Comparison of ENCODE assay signal across 9 mouse cellular contexts in genomic region chr7:81653988-81654387, GRCm38 (mm10). TPM values are rescaled to one million over a fixed set of nuclear protein-coding genes. Genes with fewer than 3 reads are reported as not detected.
DNase-seq lines count a peak whose midpoint lies in the region; ATAC-seq and TF ChIP-seq lines count a peak whose summit lies in the region.
"Had no signal": no experiment of that assay in that cellular context is flagged by ENCODE, and none has a peak within 500 bp of the region (broad histone marks: within the 10 kb centered on the region; RNA-seq: fewer than 3 reads in every experiment).

No protein-coding gene starts in this region.

- no peak for TF ChIP-seq EP300 in heart, postnatal 0 days (IDR thresholded peaks at IDR 0.05; ENCODE audit: low read depth)

- no peak overlapping the region for H3K9ac ChIP-seq in midbrain, embryonic 14.5 days (replicated peaks; ENCODE audit: low read length)
- no peak overlapping the region for H3K9ac ChIP-seq in embryonic facial prominence, embryonic 12.5 days
- 0 out of 2 replicates have a peak overlapping the region, but pooled peaks have one; percentile 3 for H3K9ac ChIP-seq in heart, postnatal 0 days (replicated peaks; ENCODE audit: low read depth, low read length)
- H3K9ac ChIP-seq in neural tube, embryonic 14.5 days (replicated peaks; ENCODE audit: low read depth, low read length) = no peak overlapping the region
- H3K9ac ChIP-seq: kidney, embryonic 15.5 days had no signal

- H3K4me2 ChIP-seq in midbrain, embryonic 14.5 days (ENCODE audit: low read length) = no peak overlapping the region
- H3K4me2 ChIP-seq in embryonic facial prominence, embryonic 12.5 days (replicated peaks) = peak overlapping the region; percentile 39
- peak overlapping the region; percentile 32; the same call in 1 of the 2 replicates for H3K4me2 ChIP-seq in heart, postnatal 0 days (ENCODE audit: low read depth, low read length)
- peak overlapping the region; percentile 1; the same call in 1 of the 2 replicates for H3K4me2 ChIP-seq in neural tube, embryonic 14.5 days (ENCODE audit: low read depth, low read length)
- H3K4me2 ChIP-seq: kidney, embryonic 15.5 days had no signal

- no peak for ATAC-seq in midbrain, embryonic 14.5 days (ENCODE audit: low FRiP score, low TSS enrichment)
- peak; percentile 70; the same call in 1 of the 2 replicates for ATAC-seq in embryonic facial prominence, embryonic 12.5 days (ENCODE audit: insufficient number of reproducible peaks, insufficient read depth, low FRiP score, low TSS enrichment)
- ATAC-seq in heart, postnatal 0 days (ENCODE audit: insufficient read depth, low read depth) = no peak
- no peak; the same call in 1 of the 2 replicates for ATAC-seq in neural tube, embryonic 14.5 days (ENCODE audit: low read depth)

- WGBS in midbrain, embryonic 14.5 days = 64% methylated on average over 8 of the region's 8 CpGs
- 66% methylated on average over 8 of the region's 8 CpGs for WGBS in midbrain, embryonic 10.5 days
- WGBS in embryonic facial prominence, embryonic 12.5 days = 23% methylated on average over 8 of the region's 8 CpGs
- WGBS in heart, postnatal 0 days = 36% methylated on average over 8 of the region's 8 CpGs
- 7% methylated on average over 8 of the region's 8 CpGs for WGBS in neural tube, embryonic 14.5 days

- no peak for TF ChIP-seq CTCF in heart, postnatal 0 days (IDR thresholded peaks at IDR 0.05; ENCODE audit: low read depth)

- no peak overlapping the region for H3K27ac ChIP-seq in midbrain, embryonic 14.5 days (replicated peaks; ENCODE audit: low read depth, low read length)
- H3K27ac ChIP-seq in midbrain, embryonic 10.5 days (replicated peaks) = no peak overlapping the region
- peak overlapping the region; percentile 88 for H3K27ac ChIP-seq in embryonic facial prominence, embryonic 12.5 days
- no peak overlapping the region for H3K27ac ChIP-seq in heart, postnatal 0 days (ENCODE audit: low read depth)
- peak overlapping the region; percentile 4; the same call in 1 of the 2 replicates for H3K27ac ChIP-seq in neural tube, embryonic 14.5 days (ENCODE audit: low read depth, low read length)
- H3K27ac ChIP-seq: kidney, embryonic 15.5 days had no signal

- no peaks in the 10 kb centered on the region for H3K27me3 ChIP-seq in midbrain, embryonic 14.5 days (ENCODE audit: control insufficient read depth, insufficient read depth, low read length)
- no peaks in the 10 kb centered on the region for H3K27me3 ChIP-seq in midbrain, embryonic 10.5 days (ENCODE audit: low read depth, poor library complexity, severe bottlenecking)
- no peaks in the 10 kb centered on the region for H3K27me3 ChIP-seq in embryonic facial prominence, embryonic 12.5 days
- H3K27me3 ChIP-seq in heart, postnatal 0 days (ENCODE audit: control insufficient read depth, insufficient read depth, low read length) = no peaks in the 10 kb centered on the region
- H3K27me3 ChIP-seq in neural tube, embryonic 14.5 days (ENCODE audit: control insufficient read depth, insufficient read depth, low read length) = no peaks in the 10 kb centered on the region
- H3K27me3 ChIP-seq: kidney, embryonic 15.5 days had no signal

- H3K4me3 ChIP-seq in midbrain, embryonic 14.5 days (replicated peaks; ENCODE audit: low read depth, low read length) = no peak overlapping the region
- H3K4me3 ChIP-seq in midbrain, embryonic 10.5 days = no peak overlapping the region
- H3K4me3 ChIP-seq in embryonic facial prominence, embryonic 12.5 days = no peak overlapping the region
- no peak overlapping the region for H3K4me3 ChIP-seq in heart, postnatal 0 days (ENCODE audit: low read depth, low read length)
- H3K4me3 ChIP-seq in neural tube, embryonic 14.5 days (ENCODE audit: low read depth, low read length) = no peak overlapping the region
- H3K4me3 ChIP-seq: kidney, embryonic 15.5 days had no signal

- H3K9me3 ChIP-seq in midbrain, embryonic 14.5 days (ENCODE audit: control insufficient read depth, low read length) = no peaks in the 10 kb centered on the region
- no peaks in the 10 kb centered on the region for H3K9me3 ChIP-seq in midbrain, embryonic 10.5 days (replicated peaks)
- H3K9me3 ChIP-seq in embryonic facial prominence, embryonic 12.5 days = no peaks in the 10 kb centered on the region
- no peaks in the 10 kb centered on the region for H3K9me3 ChIP-seq in heart, postnatal 0 days (replicated peaks; ENCODE audit: control insufficient read depth, low read length)
- no peaks in the 10 kb centered on the region for H3K9me3 ChIP-seq in neural tube, embryonic 14.5 days (ENCODE audit: control insufficient read depth, low read length)
- H3K9me3 ChIP-seq: kidney, embryonic 15.5 days had no signal

- H3K36me3 ChIP-seq in midbrain, embryonic 14.5 days (ENCODE audit: control insufficient read depth, insufficient read depth, low read length) = no peaks in the 10 kb centered on the region
- no peaks in the 10 kb centered on the region for H3K36me3 ChIP-seq in midbrain, embryonic 10.5 days
- no peaks in the 10 kb centered on the region for H3K36me3 ChIP-seq in embryonic facial prominence, embryonic 12.5 days
- no peaks in the 10 kb centered on the region for H3K36me3 ChIP-seq in heart, postnatal 0 days (replicated peaks; ENCODE audit: control insufficient read depth, insufficient read depth, low read length)
- no peaks in the 10 kb centered on the region for H3K36me3 ChIP-seq in neural tube, embryonic 14.5 days (ENCODE audit: control insufficient read depth, insufficient read depth, low read length)
- H3K36me3 ChIP-seq: kidney, embryonic 15.5 days had no signal

- H3K4me1 ChIP-seq in midbrain, embryonic 14.5 days (ENCODE audit: control insufficient read depth, insufficient read depth, low read length) = peaks cover 64% of the 10 kb centered on the region
- H3K4me1 ChIP-seq in midbrain, embryonic 10.5 days = peaks cover 54% of the 10 kb centered on the region
- peaks cover 47% of the 10 kb centered on the region for H3K4me1 ChIP-seq in embryonic facial prominence, embryonic 12.5 days
- H3K4me1 ChIP-seq in heart, postnatal 0 days (ENCODE audit: control insufficient read depth, insufficient read depth) = peaks cover 32% of the 10 kb centered on the region
- H3K4me1 ChIP-seq in neural tube, embryonic 14.5 days (ENCODE audit: control insufficient read depth, insufficient read depth, low read length) = peaks cover 50% of the 10 kb centered on the region

- peak; percentile 36 for DNase-seq in midbrain, embryonic 14.5 days
- no peak for DNase-seq in midbrain, embryonic 10.5 days (ENCODE audit: low spot score)
- no peak for DNase-seq in heart, postnatal 0 days (ENCODE audit: low spot score)
- DNase-seq in kidney, postnatal 25 days = no peak
- DNase-seq in adrenal gland, adult 2 months = no peak
- DNase-seq: cerebellum, postnatal 36 days had no signal

RNA-seq across cellular contexts. Expression of gene Homer2, which starts 53.3 kb away (rescaled TPM):
- polyA plus RNA-seq in midbrain, embryonic 14.5 days (2014; fragmentation: Nextera tagmentation; extraction: Ambion mirVana) = 19.1 and 21.7 TPM in 2 replicates
- 11.9 and 12.9 TPM in 2 replicates for polyA plus RNA-seq in midbrain, embryonic 10.5 days (2016; fragmentation: Nextera tagmentation; extraction: Ambion mirVana)
- 27.7 and 30.5 TPM in 2 replicates for polyA plus RNA-seq in embryonic facial prominence, embryonic 12.5 days (2016; fragmentation: Nextera tagmentation; extraction: Ambion mirVana)
- total RNA-seq in heart, postnatal 0 days (2014; rRNA removed; ENCODE audit: low replicate concordance) = 19.5 and 31.8 TPM in 2 replicates
- 51.3 and 52.5 TPM in 2 replicates for polyA plus RNA-seq in heart, postnatal 0 days (2015; fragmentation: Nextera tagmentation; extraction: Ambion mirVana)
- 26.4 and 29.8 TPM in 2 replicates for polyA plus RNA-seq in neural tube, embryonic 14.5 days (2014; fragmentation: Nextera tagmentation; extraction: Ambion mirVana)
- total RNA-seq in adrenal gland, adult 2 months (2021) = 1 to 10 TPM; 3.6 to 6.7 TPM
- 0.58 and 0.75 TPM in 2 replicates for polyA plus RNA-seq in adrenal gland, adult 2 months (2012; rRNA removed)

Comparison
In these comparisons a context has a peak if more than half of its experiments do, and no peak if none do; other contexts are left out.
1. H3K27ac ChIP-seq: peak in embryonic facial prominence, embryonic 12.5 days (single experiment) and neural tube, embryonic 14.5 days (single experiment); none in midbrain, embryonic 14.5 days (single experiment), midbrain, embryonic 10.5 days (single experiment) and heart, postnatal 0 days (single experiment).